Mouse (Mus musculus) CH12.LX (cell line): ENCODE measurements around the gene Doxl2.

Experiments
- BHLHE40 ChIP-seq: IDR thresholded peaks from 2 replicates; pipeline ENCODE4 v1.6.1; 2011; ENCODE audit warnings: mild to moderate bottlenecking, low read depth, low read length, improper control_type of control experiment
- CHD1 ChIP-seq: IDR thresholded peaks from 2 replicates; pipeline ENCODE4 v1.6.1; 2012; ENCODE audit warnings: low read depth, low read length, improper control_type of control experiment, inconsistent platforms
- CTCF ChIP-seq, 2 experiments: IDR thresholded peaks in 1 of 2; conservative IDR thresholded peaks in 1 of 2; 2 replicates each; pipeline ENCODE4 v1.5.1; 2011 to 2012; ENCODE audit warnings: low read depth in 2 of 2, low read length in 2 of 2, improper control_type of control experiment in 1 of 2, inconsistent platforms in 1 of 2, mild to moderate bottlenecking in 1 of 2, moderate library complexity in 1 of 2
- ELF1 ChIP-seq: IDR thresholded peaks from 2 replicates; pipeline ENCODE4 v1.6.1; 2014; ENCODE audit warnings: low read depth, mild to moderate bottlenecking, inconsistent platforms, low read length, improper control_type of control experiment
- HCFC1 ChIP-seq: IDR thresholded peaks from 2 replicates; pipeline ENCODE4 v1.6.1; 2012; ENCODE audit warnings: low read depth, mild to moderate bottlenecking, inconsistent platforms, low read length, improper control_type of control experiment
- KAT2A ChIP-seq: IDR thresholded peaks from 2 replicates; pipeline ENCODE4 v1.6.1; 2012; ENCODE audit warnings: low read length, improper control_type of control experiment, inconsistent platforms; ENCODE audit not compliant: insufficient replicate concordance
- MYC ChIP-seq: IDR thresholded peaks from 2 replicates; pipeline ENCODE4 v1.6.1; 2011; ENCODE audit warnings: low read depth, mild to moderate bottlenecking, improper control_type of control experiment, low read length
- PAX5 ChIP-seq: IDR thresholded peaks from 2 replicates; pipeline ENCODE4 v1.6.1; 2012; ENCODE audit warnings: low read length, inconsistent platforms, mixed read lengths
- POLR2A ChIP-seq: IDR thresholded peaks from 2 replicates; pipeline ENCODE4 v1.6.1; 2011; ENCODE audit warnings: low read depth, mild to moderate bottlenecking, improper control_type of control experiment, low read length
- RCOR1 ChIP-seq: conservative IDR thresholded peaks from 2 replicates; pipeline ENCODE4 v1.6.1; 2012; ENCODE audit warnings: low read depth, mild to moderate bottlenecking, inconsistent platforms, low read length, improper control_type of control experiment
- UBTF ChIP-seq: IDR thresholded peaks from 2 replicates; pipeline ENCODE4 v1.6.1; 2012; ENCODE audit warnings: low read depth, mild to moderate bottlenecking, inconsistent platforms, low read length, improper control_type of control experiment, moderate library complexity
- USF1 ChIP-seq: IDR thresholded peaks from 2 replicates; pipeline ENCODE4 v1.6.1; 2014; ENCODE audit warnings: low read depth, mild to moderate bottlenecking, inconsistent platforms, low read length, improper control_type of control experiment
- USF2 ChIP-seq: conservative IDR thresholded peaks from 2 replicates; pipeline ENCODE4 v1.6.1; 2011; ENCODE audit warnings: low read depth, low read length, improper control_type of control experiment
- ZNF384 ChIP-seq: IDR thresholded peaks from 2 replicates; pipeline ENCODE4 v1.6.1; 2012; ENCODE audit warnings: low read depth, low read length, improper control_type of control experiment, inconsistent platforms

GRCm38 (mm10) chr6:49009665-49010064, 34.9 kb downstream of the Doxl2 start:
- TF ChIP-seq RCOR1, result no peak
- no peak for TF ChIP-seq ELF1
- TF ChIP-seq PAX5, result no peak
- TF ChIP-seq CHD1, result no peak
- no peak for TF ChIP-seq KAT2A
- peak in 1 of 2 experiments; percentile 26; a peak in 3 of 4 replicates for TF ChIP-seq CTCF (conservative IDR thresholded peaks at IDR 0.05 in 1 of 2, IDR thresholded peaks at IDR 0.05 in 1 of 2; ENCODE audit: low read depth in 2 of 2, low read length in 2 of 2)
- no peak for TF ChIP-seq UBTF
- TF ChIP-seq BHLHE40, result no peak
- TF ChIP-seq MYC, result no peak
- no peak for TF ChIP-seq ZNF384
- no peak for TF ChIP-seq POLR2A
- no peak for TF ChIP-seq USF2
- no peak for TF ChIP-seq HCFC1
- no peak for TF ChIP-seq USF1
